Mouse (Mus musculus) kidney, adult 2 months (tissue): Measurements from ENCODE around the gene Casp3.

Source experiments
- CTCF ChIP-seq: fragments of 200-500 bp; conservative IDR thresholded peaks from 2 replicates; pipeline ENCODE4 v1.5.1; 2011; ENCODE audit warnings: low read depth, mild to moderate bottlenecking, control low read depth, low read length, moderate library complexity, mixed read lengths; ENCODE audit not compliant: insufficient read depth, insufficient read length
- POLR2A ChIP-seq: fragments of 200-500 bp; IDR thresholded peaks from one replicate; pipeline ENCODE4 v1.6.1; 2011; ENCODE audit warnings: low read depth, low read length, control low read depth

DNA sequence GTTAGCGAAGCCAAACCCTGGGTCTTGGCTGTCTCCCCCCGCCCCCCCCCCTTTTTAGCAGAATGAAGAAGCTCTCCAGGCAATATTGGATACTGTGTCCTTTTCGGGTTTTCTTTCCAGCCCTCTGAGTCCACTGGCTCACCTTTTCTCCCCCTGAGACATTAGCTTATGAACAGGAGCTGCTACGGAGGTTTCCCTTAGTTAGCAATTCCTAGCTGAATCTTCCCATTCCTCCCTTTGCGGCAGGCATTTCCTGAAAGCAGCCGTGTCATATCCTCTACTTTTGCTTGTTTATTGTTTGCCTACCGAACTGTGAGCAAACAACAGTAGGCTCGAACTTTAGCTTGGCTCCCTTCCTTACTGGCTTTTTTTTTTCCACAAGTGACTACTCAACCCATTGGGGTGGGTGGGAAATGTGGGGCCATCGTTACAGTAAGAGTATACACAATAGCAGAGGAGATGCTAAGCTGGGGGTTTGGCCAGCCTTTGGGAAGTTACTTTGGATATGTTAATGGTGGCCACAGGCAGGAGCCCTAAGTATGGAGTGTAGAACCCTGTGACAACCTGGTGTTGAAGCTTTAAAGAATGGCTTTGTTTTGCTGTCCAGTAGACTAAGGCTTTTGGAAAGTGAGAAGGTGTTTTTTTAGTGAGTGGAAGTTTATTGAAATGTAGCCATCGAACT, 1.7 kb downstream of the Casp3 start:
- TF ChIP-seq CTCF (no peak), POLR2A (no peak)
